Mouse (Mus musculus): ENCODE measurements around the gene Aacs. TPM values are rescaled to one million over a fixed set of nuclear protein-coding genes. Genes with fewer than 3 reads are reported as not detected.

The Aacs gene
- polyA plus RNA-seq, 1 experiment = 5.5 TPM

DNA sequence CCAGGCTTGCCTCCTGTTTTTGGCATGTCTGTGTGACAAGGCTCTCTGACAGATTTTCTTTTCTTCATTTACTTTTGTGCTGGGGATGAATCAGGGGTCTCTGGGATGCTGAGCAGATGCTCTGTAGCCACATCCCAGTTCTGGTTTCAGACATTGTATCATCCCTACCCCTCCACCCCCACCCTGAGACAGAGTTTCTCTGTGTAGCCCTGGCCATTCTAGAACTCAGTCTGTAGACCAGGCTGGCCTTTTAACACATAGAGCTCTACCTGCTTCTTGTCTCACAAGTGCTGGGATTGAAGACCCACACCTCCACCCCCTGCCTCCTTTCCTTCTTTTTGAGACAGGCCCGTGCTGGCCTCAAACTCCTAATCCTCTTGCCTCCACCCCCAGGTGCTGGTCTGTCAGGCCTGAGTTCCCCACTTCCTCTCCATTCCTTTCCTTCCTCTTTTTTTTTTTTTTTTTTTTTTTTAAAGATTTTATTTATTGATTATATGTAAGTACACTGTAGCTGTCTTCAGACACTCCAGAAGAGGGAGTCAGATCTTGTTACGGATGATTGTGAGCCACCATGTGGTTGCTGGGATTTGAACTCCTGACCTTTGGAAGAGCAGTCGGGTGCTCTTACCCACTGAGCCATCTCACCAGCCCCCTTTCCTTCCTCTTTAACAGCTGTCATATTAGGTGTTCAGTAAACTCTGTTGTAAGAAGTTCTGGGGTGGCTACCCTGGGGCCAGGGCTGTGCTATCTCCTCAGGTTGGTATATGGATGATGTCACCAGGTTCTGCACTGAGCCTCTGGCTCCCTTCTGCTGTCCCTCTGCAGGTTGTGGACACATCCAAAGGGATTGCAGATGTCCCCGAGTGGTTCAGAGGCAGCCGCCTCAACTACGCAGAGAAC is 8.3 kb downstream of the Aacs start:
- TF ChIP-seq GATA1 (IDR thresholded peaks at IDR 0.05; ENCODE audit: low read length) = no peak

DNA sequence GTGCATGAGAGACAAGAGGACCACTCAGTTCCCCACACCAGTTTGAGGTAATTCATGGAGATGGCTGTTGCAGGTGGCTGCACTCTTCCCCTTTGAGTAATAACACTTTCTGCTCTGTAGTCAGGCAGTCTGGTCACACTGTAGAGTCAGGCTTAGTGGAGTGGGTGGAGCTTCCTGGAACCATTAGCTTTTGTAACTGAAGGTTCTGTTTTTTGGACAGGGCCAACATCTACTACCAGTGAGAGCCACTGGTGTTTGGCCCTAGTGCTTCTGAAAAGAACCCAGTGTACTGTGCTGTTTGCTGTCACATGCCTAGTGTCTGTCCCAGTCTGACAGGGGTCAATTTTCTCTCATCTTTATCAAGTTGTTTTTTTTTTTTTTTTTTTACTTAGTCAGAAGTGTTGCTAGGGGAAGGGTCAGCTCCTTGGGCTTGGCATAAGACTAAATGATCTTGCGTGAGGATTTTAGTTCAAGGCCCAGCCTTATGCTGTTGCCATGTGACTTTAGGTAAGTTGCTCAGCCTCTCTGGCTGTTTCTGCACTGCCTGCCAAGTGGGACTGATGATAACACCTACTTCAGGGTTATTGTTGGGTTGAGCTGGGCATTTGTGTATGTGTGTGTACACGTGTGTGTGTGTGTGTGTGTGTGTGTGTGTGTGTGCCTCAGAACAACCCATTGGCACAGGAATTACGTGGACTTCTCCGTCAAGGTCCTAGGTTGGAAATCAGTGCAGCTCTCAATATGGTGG is 9.6 kb downstream of the Aacs start:
- no peak for TF ChIP-seq GATA1 (IDR thresholded peaks at IDR 0.05; ENCODE audit: low read length)

DNA sequence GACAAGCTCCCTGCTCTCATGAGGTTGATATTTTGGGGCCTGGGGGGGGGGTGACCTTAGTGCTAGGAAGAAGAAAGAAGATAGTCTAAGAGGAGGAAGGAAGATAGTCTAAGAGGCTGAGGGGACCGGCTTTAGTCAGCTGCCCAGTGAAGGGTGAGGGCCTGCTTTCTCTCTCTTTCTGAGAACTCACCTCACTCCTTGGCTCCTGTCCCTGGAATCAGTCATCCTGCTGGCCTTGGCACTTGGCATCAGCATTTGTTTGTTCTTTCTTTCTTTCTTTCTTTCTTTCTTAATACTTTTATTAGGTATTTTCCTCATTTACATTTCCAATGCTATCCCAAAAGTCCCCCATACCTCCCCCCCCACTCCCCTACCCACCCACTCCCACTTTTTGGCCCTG is 10.5 kb downstream of the Aacs start:
- TF ChIP-seq GATA1 (IDR thresholded peaks at IDR 0.05; ENCODE audit: low read length) = no peak

DNA sequence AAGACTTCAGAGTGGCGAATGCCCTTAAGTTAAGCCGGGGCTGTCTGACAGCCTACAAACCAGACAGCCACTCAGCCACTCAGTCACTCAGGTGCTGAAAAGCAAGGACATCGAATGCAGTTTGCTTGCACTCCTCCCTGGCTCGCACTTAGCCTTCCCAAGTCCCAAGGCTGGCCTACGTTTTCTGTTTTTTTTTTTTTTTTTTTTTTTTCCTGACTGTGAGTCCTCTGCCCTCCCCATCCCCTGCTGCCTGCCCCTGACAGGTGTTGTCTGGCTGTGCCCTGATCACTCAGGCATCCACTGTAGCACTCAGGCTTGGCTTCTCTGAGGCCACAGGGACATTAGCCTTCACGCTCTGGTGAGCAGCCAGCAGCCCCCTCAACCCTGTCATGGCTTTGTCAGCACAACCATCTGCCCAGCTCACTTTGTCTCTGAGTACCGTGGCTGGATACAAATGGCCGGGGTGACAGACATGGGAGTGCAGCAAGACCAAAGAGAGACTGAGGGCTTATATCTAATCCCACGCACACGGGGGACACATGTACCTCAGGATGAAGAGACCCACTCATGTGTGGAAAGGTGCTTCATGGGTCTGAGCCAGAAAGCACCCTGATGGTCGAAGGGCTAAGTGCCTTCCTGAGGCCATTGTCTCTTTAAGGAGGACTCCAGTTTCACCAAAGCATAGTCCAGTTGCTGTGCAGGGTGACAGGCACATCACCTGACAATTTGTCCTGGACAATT is 11.9 kb downstream of the Aacs start:
- TF ChIP-seq GATA1 (IDR thresholded peaks at IDR 0.05; ENCODE audit: low read length) = no peak

DNA sequence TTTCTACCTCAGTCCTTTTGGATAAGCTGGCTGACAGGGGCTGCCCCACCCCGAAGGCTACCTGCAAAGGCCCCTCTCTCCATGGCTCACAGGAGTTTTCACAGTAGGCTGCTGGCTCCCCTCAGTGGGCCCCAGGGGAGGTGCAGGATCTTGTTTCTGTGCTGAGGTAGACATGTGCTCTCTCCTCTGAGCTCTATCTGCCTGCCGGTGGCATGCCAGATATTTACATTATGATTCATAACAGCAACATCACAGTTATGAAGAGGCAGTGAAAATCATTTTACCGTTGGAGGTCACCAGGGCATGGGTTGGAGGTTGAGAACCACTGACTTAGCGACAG is 12.5 kb downstream of the Aacs start:
- TF ChIP-seq GATA1 (IDR thresholded peaks at IDR 0.05; ENCODE audit: low read length) = no peak

DNA sequence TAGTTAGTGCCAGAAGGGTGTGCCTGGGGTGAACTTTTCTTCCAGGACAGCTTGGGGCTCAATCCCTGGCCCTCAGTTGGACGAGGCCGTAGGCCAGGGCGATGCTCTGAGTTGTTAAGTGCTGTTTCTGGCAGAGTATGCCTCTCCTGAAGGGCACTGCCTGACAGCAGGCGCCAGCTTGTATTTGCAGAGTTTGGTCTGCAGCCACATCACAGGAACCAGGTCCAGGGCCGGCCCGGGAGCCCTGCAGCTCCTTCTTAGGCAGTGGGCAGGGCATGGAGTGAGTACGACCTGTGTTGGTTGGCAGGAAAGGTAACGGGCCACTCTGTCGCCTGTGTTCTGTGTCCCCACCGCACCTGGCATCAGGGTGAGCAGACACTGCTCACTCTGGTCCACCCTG is 15.5 kb downstream of the Aacs start:
- no peak for TF ChIP-seq GATA1 (IDR thresholded peaks at IDR 0.05; ENCODE audit: low read length)

DNA sequence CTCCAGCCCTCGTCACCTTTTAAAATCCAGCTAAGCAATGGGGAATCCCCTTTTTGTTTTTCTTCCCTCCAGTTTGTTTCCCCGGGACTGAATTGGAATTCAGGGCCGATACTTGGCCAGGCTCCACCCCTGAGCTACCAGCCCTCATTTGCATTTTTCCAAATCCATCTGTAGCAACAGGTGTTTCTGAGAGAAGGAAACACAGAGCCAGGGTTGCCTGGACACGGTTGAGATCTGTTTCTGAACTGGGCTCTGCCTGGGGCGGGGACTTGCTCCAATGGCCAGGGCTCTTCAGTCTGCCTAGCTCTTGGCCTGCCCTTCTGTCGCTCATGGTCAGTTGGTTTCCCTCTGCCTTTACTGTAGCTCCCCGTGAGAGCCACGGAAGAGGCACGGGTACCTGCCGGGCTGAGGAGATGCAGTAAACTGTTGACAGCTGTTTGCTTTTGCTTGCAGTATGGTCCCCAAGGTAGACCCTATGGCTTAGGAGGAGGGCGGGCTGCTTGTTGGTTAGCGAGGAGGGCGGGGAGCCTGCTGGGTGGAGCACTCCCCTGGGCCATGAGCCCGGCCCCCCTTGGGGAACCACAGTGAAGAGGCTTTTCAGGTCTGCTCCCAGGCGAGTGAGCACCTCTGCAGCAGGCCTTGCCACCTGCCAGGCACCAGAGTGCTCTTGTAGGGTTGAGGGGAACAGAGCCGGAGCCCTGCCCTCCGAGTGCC is 16.9 kb downstream of the Aacs start:
- no peak for TF ChIP-seq GATA1 (IDR thresholded peaks at IDR 0.05; ENCODE audit: low read length)

DNA sequence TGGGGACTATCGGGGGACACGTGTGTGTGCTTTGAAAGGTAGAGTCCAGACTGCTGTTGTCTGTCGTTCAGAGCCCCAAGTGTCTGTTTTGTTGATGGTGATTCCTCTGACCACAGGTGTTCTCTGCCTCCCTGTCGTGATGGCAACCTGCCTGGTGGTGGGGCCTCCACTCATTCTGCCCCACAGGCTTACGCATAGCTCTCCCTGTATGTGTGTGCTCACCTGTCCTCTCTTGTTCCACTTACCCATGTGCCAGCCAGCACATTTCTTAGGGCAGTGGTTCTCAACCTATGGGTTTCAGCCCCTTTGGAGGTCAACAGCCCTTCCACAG is 17.4 kb downstream of the Aacs start:
- no peak for TF ChIP-seq GATA1 (IDR thresholded peaks at IDR 0.05; ENCODE audit: low read length)

DNA sequence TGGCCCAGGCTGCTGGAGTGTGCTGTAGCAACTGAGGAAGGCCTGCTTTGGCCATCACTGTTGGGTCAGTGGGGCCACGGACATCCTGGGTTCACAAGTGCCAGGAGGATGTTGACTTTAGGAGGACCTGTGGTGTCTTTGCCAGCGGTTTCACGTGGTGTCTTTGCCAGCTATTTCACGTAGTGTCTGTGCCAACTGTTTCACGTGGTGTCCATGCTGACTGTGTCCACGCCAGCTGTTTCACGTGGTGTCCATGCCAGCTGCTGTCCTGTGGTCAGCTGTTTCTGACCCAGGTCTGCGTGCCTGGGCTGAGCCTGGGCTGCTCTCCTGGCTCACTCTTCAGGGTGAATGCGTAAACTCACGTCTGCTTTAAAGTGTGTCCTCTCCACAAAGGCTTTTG is 20.0 kb downstream of the Aacs start:
- no peak for TF ChIP-seq GATA1 (IDR thresholded peaks at IDR 0.05; ENCODE audit: low read length)

DNA sequence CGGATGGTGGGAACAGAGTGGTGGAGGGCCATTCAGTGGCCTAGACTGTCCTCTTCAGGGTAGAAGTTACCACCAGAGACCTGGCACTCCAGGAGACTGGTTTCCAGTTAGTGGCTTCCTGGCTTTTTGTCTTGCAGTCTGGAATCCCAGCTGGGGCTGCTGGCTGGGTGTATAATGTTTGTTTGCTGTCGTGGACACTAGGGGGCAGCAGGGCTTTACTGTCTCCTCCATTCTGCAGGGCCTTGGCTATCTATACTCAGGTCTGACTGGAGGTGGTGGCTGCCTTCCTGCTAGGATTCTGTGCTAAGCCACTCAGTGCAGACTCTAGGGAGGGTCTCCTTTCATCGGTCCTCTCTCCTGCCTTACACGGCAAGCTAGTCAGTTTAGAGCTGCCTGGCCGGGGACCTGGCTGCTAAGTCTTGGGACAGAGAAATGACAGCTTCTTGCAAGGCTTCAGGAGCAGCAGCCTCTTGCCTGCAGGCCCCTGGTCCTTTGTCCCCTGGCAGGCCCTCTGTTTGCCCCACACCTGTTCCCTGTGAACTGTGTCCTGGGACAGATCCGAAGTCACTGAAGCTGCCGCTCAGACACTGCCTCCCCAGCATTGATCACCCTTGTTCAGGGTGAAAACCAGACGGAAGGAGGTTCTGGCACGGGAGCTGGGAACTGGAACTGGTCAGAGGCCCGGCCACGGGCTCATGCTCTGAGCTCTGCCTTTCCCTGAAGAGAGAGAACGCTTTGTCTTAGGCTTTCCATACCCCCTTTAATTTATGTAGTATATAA is 22.4 kb downstream of the Aacs start:
- TF ChIP-seq GATA1 (IDR thresholded peaks at IDR 0.05; ENCODE audit: low read length) = no peak

DNA sequence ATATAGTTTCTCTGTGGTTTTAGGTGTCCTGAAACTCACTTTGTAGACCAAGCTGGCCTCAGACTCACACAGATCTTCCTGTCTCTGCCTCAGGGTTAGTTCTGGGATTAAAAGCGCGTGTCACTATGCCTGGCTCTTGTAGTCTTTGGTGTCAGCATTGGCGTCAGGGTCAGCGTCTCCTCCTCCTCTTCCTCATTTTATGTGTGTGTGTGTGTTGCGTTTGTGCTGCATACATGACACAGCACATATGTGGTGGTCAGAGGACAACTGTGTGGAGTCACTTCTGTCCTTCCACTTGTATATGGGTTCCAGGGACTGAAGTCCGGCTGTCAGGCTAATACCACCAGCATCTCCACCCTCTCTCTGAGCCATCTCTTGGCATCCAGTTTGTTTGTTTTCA is 25.9 kb downstream of the Aacs start:
- no peak for TF ChIP-seq GATA1 (IDR thresholded peaks at IDR 0.05; ENCODE audit: low read length)

DNA sequence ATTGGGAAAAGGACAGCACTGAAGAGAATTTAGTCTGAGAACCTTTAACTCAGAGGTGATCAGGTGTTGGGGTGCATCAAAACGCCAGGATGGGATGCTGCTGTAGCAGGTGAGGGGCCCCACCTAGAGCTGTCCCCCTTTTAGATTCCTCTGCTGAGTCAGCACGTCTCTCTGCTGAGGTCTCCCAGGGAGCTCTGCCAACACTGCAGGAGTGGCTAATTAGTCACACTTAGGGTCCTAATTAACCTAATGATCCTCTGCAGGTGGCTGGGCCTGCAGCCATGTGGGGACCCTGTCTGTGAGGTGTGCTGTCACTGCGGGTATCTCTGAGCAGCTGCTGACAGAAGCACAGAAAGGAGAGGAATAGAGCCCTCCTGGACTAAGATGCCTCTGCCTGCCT is 26.6 kb downstream of the Aacs start:
- no peak for TF ChIP-seq GATA1 (IDR thresholded peaks at IDR 0.05; ENCODE audit: low read length)

DNA sequence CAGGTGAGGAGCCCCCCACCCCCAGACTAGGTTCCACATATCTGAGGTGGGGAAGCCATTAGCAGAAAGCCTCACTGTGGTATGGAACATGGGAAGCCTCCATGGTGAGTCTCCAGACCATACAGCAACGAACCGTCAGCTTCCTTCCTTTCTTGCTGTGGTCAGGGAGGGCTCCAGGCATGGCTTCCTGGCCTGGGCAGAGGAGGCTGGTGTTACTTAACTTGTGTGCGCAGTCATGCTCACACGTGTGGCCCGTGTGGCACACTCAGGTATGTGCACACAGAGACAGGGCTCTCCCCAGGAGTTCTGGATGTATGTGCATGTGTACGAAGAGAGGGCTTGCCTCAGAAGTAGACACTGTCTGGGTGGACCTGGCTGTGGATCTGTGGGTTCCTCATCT is 28.0 kb downstream of the Aacs start:
- TF ChIP-seq GATA1 (IDR thresholded peaks at IDR 0.05; ENCODE audit: low read length) = no peak

DNA sequence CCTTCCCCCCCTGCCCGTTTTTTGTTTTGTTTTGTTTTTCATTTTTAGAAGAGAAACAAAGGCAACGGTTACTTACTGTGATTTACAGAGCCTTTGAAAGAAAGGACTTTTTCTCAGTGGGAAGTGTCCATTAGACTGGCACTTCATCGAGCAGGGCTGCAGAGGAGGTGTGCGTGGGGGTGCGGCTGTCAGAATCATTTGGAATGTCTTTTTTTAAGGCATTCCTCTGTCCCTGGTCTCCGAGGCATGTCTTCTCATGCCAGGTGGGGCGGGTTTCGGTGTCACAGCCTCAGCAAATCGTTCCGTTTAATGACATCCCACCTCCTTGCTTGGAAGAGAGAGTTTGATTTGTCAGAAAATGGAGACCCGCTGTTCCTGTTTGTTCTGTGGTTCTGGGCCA is 29.1 kb downstream of the Aacs start:
- no peak for TF ChIP-seq GATA1 (IDR thresholded peaks at IDR 0.05; ENCODE audit: low read length)

DNA sequence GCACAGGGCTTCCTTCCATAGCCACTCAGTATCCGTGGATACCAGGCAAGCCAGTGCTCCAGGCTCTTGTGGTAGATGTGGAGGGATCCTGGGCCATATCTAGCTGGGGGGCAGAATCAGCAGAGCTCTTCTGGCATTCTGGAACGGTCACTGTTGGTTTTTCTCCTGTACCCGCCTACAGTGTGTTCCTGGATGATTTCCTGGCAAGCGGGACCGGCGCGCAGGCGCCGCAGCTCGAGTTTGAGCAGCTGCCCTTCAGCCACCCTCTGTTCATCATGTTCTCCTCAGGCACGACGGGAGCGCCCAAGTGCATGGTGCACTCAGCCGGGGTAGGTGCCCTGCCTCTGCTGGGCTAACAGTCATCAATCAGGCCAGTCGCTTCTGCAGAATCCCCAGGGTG is 30.4 kb downstream of the Aacs start:
- no peak for TF ChIP-seq GATA1 (IDR thresholded peaks at IDR 0.05; ENCODE audit: low read length)
